Mouse (Mus musculus): ENCODE measurements at regions not wholly inside any gene's neighbourhood (a gene's known extent, or its start where the extent isn't known, plus 50 kb on each side); places are given as distances from the start of the nearest gene placed in this dataset.

DNA sequence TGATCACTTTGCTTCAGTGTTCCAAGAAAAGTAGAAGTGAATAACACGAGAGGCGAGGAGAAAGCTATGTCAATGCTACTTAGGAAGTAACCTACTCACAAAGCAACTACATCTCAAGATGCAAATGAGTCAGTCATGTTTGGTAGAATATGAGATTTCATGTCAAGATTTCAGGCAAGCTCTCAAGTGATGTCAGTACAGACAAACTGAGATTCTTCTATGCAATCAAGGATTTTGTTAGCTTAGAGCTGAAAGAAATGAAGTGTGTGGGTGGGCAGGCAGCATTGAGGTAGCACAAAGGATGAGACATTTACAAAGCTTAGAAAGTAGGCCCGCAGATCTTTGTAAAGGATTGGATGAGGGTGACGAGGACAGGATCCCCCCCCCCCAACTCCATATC, 480.0 kb upstream of the Syt1 start:
- ATAC-seq (replicated peaks; ENCODE audit: insufficient number of reproducible peaks, low FRiP score, low TSS enrichment, poor library complexity, severe bottlenecking) = no peak

DNA sequence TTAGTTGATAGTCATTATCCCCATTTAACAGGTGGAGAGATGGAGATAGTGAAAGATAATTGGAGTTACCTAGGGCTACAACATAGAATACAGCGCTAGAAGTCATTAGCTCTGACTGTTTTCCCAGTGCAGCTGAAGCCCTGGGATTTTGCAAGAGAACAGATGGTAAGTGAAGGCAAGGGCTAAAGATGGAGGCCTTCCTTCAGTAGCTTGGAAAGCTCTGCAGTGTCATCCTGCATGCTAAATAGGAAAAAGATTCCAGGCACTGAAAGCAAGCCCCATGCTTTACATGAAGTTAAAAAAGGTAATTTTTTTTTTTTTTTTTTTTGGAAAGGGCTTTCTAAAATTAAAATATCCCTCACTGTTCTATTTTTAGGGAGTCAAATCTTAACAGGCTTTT, 477.2 kb upstream of the Syt1 start:
- no peak for ATAC-seq (replicated peaks; ENCODE audit: insufficient number of reproducible peaks, low FRiP score, low TSS enrichment, poor library complexity, severe bottlenecking)

DNA sequence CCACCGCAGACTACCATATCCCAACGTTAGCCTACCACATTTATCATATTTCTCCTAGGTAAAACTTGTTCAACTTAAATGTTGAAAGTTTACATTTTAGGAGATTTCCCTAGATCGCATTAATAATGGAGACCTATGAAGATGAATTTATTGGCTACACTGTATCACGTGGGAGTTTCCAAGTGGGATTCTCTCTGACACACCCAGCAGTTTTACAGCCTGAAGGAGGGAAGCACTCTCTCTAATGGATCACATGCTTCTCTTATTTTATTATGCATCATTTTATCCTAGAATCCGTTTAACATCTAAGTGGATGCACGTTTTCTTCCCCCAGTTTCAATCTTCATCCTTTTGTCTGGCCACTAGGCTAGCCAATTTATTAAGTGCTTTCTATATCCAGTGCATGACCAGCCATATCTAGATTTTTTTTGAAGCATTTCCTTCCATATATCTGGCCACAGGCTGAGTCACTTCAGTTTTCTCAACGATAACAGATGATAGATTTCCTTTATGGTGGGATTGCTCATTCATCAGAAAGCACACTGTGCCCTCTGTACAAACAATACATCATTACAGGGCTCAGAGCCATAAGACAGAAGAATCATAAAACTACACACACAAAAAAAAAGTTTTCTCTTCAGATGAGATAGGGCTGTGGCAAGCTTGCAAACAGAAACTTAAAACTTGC, 476.3 kb upstream of the Syt1 start:
- no peak for ATAC-seq (replicated peaks; ENCODE audit: insufficient number of reproducible peaks, low FRiP score, low TSS enrichment, poor library complexity, severe bottlenecking)

DNA sequence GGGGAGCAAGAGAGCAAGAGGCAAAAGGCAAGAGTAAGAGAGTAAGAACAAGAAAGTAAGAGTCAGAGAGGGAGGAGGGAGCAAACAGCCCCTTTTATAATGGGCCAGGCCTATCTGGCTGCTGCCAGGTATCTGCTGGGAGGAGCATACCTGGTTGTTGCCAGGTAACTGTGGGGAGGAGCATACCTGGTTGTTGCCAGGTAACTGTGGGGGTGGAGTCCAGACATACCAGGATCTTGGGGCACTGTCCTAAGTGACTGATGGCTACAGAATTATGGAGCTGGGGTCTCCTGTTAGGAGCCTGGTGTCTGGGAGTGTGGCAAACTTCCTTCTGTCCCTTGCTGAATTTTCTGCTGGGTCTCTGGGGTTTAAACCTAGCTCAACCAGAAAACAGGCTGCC, 469.8 kb upstream of the Syt1 start:
- no peak for ATAC-seq (replicated peaks; ENCODE audit: insufficient number of reproducible peaks, low FRiP score, low TSS enrichment, poor library complexity, severe bottlenecking)

DNA sequence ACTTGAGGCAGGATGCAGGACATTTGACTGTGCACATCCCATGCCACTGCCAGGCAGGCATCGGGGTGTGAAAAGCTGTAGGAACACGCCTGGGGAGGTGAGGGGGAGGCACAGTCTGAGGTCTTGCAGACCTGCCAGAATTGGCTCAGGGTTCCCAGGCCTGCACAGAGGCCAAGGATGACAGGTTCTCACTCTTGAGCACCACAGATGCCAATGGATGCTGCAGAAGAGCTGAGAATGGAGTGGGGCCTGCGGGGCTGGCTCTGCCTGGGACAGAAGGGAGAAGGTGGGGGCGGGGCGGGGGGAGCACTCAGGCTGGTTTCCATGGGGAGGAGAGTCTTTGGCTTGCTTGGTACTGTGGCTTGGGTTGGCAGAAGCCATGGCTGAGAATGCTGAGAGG, 469.2 kb upstream of the Syt1 start:
- no peak for ATAC-seq (replicated peaks; ENCODE audit: insufficient number of reproducible peaks, low FRiP score, low TSS enrichment, poor library complexity, severe bottlenecking)

DNA sequence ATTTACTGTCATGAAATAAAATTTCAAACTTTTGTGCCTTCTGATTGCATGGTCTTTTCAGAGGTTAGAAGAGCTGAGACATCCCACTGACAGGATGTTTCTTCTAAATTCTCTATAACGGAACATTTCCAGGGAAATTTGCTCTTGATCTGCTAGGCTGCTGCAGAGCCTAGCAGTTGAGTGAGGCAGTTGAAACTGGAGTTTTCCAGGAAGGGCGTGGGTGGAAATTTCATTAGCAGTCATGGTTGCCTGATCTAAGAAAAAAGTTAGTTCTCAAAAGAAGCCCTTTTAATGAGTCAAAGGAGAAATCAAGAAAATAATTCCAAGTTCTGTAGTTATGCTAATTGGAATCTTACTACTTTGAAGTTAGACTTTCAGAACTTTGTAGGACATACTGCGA, 455.7 kb upstream of the Syt1 start:
- ATAC-seq (replicated peaks; ENCODE audit: insufficient number of reproducible peaks, low FRiP score, low TSS enrichment, poor library complexity, severe bottlenecking) = no peak

DNA sequence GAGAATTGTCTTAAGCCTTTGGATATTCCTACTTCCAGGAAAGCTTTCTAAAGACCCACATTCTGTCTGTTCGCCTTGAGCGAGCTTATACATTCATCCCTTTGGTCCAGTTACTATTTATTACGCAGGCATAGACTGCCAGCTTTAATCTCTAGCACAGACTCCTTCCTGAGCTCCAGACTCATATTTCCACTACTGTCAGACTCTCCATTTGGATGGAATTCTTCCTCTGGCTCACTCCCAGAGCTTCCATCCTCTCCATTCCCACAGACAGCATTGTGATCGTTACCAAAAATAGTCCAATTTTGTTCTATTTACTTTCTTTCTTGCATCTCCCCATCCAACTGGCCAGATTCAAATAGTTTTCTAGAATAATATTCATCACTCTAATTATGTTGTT, 420.3 kb upstream of the Syt1 start:
- no peak for ATAC-seq (replicated peaks; ENCODE audit: insufficient number of reproducible peaks, low FRiP score, low TSS enrichment, poor library complexity, severe bottlenecking)

DNA sequence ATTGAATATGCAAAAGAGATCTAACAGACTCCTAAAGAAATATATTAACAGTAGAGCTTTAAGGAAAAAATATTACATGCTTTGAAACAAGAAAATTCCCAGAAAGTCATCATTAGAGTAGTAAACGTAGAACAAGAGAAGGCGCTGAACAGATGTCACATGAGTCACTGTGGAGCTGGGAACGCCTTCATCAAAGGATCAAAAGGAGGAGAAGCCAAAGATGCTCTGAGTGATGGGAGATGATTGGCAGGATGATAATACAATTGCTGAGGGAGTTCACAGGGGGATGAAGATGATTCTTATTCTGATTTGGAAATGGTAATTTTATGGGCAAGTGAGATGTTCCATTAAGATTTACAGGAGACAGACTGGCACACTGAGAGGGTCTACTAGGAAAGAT, 417.1 kb upstream of the Syt1 start:
- ATAC-seq (replicated peaks; ENCODE audit: insufficient number of reproducible peaks, low FRiP score, low TSS enrichment, poor library complexity, severe bottlenecking) = no peak

DNA sequence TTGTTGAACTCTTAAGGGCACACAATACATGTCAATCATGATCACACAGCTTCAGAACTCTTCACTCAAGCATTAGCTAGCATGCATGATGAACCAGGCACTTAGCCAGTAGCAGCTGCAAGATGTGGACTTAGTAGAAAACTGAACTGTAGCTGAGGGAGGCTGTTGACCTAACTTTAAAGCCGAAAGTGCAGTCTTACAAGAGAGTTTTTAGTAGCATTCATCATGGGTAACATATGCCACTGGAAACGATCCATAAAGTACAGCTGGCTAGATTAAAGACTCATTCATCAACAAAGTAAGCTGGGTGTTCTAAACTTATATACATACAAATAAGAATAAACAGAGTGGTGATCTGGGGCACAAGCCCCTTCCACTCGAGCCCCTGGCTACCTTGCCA, 396.2 kb upstream of the Syt1 start:
- ATAC-seq (replicated peaks; ENCODE audit: insufficient number of reproducible peaks, low FRiP score, low TSS enrichment, poor library complexity, severe bottlenecking) = no peak

DNA sequence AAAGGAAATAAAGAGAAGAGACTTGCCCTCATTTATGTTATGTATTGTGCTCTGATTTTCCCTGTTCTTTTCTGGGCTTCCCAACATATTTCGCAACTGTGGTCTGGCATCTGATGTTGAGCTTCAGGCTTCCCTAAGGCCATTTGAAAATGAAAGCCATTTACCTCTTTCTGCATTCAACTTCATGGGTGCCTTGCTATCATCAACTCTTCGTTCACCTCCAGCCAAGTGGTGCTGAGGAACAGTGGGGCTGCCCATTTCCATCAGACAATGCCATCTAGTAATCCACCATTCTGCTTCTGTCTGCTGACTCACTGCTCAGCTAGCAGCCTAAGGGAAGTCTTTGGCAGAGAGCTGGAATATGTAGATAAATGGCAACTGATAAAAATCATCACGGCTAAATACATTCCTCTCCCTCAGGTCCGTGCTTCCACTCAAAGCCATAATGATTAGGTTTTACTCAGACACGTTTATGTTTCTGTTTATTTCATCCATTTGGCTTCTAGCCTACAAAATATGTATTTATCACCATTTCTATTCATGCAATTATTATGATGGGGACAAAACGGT, 394.4 kb upstream of the Syt1 start:
- no peak for ATAC-seq (replicated peaks; ENCODE audit: insufficient number of reproducible peaks, low FRiP score, low TSS enrichment, poor library complexity, severe bottlenecking)

DNA sequence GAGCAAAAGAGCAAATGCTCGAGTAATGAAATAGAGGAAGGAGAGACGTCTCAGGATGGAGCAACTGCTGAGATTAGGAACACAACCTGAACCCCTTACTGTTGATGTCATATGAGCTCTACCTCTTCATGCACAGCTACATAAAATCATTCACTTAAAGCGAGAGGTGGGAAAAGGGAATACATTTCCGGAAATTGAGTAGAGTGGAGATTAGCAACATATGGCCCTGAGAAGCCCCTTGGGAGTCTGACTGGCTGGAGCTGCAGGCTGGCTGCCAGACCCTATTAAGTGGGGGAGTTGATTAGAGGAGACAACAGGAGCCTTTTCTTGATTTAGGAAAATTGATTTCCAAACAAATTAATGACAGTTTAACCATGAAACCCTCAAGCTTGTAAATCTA, 373.0 kb upstream of the Syt1 start:
- no peak for ATAC-seq (replicated peaks; ENCODE audit: insufficient number of reproducible peaks, low FRiP score, low TSS enrichment, poor library complexity, severe bottlenecking)

DNA sequence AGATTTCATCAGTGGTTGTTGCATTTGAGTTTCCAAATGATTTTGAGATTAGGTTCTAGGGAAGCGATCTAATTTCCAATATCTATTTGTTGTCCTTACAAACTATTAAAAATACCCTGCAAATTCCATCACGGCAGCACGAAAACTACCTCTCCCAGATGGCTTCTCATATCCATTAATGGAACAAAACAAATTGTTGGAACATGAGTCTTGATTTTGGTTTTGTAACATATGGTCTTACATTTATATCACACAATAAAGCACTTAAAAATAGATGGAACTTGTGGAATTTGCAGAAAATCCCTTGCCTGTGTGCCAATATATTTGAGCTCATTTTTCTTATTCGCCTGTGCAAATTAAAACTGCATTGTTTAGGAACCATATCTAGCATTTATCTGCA, 368.1 kb upstream of the Syt1 start:
- no peak for ATAC-seq (replicated peaks; ENCODE audit: insufficient number of reproducible peaks, low FRiP score, low TSS enrichment, poor library complexity, severe bottlenecking)

DNA sequence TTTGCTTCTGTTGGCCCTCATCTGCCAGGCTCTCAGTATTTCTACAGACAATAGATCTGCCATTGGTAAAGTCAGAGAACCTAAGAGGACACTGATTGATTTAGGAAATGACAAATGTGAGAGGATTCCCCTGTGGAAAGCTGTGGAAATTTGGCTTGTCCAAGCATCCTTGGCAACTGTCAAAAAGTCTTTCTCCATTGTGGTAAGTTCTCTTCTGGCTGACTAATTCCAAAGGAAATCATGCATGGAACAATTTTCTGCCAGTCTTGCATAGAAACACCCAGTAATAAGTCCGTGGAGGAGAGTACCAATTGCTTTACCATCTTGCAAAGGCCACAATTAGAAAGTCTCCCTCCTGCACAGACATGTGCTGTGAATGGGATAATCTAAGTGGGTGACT, 349.4 kb upstream of the Syt1 start:
- ATAC-seq (replicated peaks; ENCODE audit: insufficient number of reproducible peaks, low FRiP score, low TSS enrichment, poor library complexity, severe bottlenecking) = no peak

DNA sequence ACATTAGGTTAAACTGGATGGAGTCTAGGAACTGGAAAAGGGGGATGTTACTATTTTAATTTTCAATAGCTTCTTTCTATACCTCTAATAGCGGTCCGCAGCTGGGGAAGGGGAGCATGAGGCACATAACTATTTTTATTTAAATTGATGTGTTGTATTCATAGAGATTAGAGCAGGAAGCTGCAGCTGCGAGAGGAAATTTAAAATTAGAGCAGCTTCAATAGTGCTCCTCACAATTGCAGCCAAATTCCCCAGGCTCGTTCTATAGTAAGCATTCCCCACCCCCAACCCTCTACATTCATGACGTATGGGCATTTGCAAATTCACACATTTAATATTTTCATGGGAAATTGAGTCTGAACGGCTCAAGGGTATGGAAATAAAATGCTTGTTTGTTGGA, 348.0 kb upstream of the Syt1 start:
- no peak for ATAC-seq (replicated peaks; ENCODE audit: insufficient number of reproducible peaks, low FRiP score, low TSS enrichment, poor library complexity, severe bottlenecking)

DNA sequence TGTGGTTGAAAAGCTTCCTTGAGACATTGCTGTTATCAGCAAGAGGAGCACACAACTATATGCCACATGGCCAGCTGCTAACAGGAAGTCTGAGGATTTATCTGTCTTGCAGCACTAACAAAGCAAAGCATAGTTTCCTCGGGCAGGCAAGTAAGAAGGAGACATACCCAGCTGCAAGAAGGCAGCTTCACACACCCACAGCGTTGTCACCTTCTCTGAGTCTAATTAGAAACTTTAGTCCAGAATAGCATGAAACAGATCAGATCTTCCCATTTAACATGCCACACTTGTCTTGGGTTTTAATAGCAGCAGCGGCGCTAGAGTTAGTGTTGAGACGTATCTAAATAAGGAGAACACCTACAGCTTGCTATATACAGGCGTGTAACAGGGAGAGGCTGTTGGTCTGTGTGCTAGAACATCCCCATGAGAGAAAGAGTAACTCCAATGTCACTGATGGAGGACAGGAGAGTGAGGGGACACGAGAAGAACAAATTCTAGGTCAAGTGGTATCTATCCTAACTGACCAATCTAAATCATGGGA, 322.1 kb upstream of the Syt1 start:
- no peak for ATAC-seq (replicated peaks; ENCODE audit: insufficient number of reproducible peaks, low FRiP score, low TSS enrichment, poor library complexity, severe bottlenecking)

DNA sequence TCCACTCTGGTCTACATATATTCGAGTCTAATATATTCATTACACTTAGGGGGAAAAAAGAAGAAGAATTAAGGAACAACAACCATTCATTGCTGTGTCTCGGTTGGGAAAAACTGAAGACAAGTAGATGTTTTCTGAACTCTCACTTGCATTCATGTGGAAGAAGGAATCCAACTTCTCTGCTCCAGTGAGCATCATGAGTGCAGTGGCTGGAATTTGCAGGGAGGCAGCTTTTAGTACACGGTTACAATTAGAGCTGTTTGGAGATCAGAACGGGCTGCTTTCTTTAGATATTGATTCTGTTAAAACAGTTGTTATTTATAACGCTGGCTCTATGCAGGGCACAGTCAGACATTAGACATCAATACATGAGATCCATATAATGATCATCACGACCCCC, 298.5 kb upstream of the Syt1 start:
- no peak for ATAC-seq (replicated peaks; ENCODE audit: insufficient number of reproducible peaks, low FRiP score, low TSS enrichment, poor library complexity, severe bottlenecking)

DNA sequence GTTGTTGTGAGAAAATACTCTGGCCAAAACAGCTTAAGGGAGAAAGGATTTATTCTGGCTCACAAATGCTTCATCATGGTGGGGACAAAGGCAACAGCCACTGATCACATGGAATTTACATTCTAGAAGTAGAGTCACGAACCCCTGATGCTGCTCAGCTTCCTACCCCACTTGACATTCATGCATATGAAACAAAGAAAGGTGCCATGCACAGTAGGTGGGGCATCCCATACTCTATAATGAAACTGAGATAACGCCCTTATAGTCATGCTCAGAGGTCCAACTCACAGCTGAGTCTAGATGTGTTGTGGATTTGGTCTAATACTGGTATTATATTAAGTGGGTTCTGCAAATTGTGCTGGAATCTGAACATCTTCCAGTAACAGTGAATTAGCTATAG, 289.4 kb upstream of the Syt1 start:
- no peak for ATAC-seq (replicated peaks; ENCODE audit: insufficient number of reproducible peaks, low FRiP score, low TSS enrichment, poor library complexity, severe bottlenecking)

DNA sequence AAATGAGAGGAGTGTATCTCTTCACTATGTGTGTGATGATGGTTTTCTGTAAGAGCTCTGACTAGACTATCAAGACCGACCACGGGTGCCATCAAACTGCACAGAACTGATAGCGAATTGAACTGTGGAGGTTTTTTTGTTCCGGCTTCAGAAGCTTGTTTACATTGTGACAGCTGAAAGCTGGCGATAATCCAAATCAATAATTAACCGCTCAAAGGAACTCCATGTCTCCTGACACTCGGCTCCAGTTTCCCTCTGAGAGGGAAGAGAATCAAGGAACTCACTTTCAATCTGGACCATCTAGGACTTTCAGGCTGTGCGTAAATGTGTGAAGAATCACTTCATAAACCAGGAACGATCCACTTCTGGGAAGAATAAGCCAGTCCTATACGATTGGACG, 289.0 kb upstream of the Syt1 start:
- no peak for ATAC-seq (replicated peaks; ENCODE audit: insufficient number of reproducible peaks, low FRiP score, low TSS enrichment, poor library complexity, severe bottlenecking)

DNA sequence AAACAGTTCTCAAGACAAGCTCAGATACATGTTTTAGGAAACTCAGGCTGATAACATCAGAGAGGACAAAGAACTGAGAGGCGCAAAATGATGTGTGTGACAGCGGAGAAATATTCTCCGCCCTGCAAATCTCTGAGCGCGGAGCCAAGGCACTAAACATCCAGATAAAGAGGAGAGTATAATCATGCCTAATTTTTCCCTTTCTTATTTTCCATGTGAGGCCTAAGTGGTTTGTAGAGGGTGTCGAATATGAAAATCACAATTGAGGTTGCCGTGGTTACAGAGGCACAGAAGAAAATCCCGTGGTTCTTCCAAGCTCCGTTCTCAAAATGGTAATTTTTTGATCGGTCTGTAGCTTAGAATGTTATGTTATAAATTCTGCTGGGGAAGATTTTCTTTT, 272.6 kb upstream of the Syt1 start:
- no peak for ATAC-seq (replicated peaks; ENCODE audit: insufficient number of reproducible peaks, low FRiP score, low TSS enrichment, poor library complexity, severe bottlenecking)

DNA sequence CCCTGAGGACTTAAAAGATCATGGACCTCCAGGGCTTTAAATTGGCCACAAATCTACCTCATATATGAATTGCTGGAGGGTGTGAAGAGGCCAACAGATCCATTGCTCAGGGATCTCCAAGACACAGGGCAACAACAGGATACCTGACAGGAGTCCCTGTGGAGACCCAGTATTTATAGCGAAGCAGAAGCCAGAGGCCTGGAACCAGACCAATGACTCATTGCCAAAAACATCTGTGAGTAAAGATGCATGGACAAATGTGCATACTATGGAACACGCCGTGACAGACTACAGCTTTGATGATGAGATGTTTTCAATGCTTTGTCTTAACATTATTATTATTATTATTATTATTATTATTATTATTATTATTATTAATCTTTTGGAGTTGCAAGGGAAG, 239.0 kb upstream of the Syt1 start:
- no peak for ATAC-seq (replicated peaks; ENCODE audit: insufficient number of reproducible peaks, low FRiP score, low TSS enrichment, poor library complexity, severe bottlenecking)

DNA sequence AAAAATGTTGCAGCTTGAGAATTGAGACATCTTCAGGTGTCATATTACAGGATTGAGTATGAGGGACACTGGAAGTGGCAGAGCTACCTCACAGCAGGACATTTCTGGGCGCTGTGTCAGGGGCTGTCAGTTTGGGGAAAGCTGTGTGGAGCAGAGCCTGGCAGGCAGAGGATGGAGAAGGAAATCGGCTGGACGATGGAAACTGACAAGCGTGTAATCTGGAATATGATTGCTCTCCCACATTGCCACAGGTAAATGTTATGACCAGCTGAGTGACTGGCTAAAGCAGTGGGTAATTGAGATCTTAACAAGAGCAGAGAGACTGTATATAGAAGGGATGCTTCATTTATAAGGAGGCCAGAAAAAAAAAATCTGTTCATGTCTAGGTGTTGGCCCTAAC, 235.5 kb upstream of the Syt1 start:
- ATAC-seq (replicated peaks; ENCODE audit: insufficient number of reproducible peaks, low FRiP score, low TSS enrichment, poor library complexity, severe bottlenecking) = no peak

Measured in monocyte, adult 5-6 weeks (primary cell).